Mouse (Mus musculus) heart, adult 2 months (tissue): ENCODE results near the gene Ralgps2.

Source experiments
- CTCF ChIP-seq: fragments of 200-600 bp; IDR thresholded peaks from 2 replicates; pipeline ENCODE4 v1.8.1; 2022; ENCODE audit warnings: antibody characterized with exemption, mild to moderate bottlenecking, moderate library complexity
- EP300 ChIP-seq: fragments of 200-500 bp; IDR thresholded peaks from 2 replicates; pipeline ENCODE4 v1.6.1; 2011; ENCODE audit warnings: low read depth, low read length, control low read depth; ENCODE audit not compliant: insufficient read depth

DNA sequence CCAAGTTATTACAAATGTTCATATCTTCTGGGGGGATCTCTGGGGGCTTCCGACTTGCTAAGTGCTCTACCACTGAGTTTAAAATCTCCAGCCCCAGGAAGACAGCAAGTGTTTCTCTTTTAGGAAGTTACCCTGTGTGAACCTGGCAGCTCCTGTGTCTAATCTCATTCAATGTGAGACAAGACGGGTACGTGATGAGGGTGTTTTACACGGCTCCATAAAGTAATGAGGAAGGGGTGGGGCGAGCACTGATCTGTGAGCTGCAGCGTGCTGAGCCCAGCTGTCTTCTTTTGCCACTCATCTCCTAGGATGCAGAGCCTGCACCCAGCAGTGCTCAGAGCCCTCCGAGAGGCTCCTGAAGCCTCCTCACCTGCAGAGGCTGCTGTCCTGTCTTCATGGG is 127.5 kb downstream of the Ralgps2 start:
- no peak for TF ChIP-seq CTCF
- no peak for TF ChIP-seq EP300
